Mouse (Mus musculus) layer of hippocampus, adult 2 months (tissue): ENCODE measurements around the gene Sytl2. TPM values are rescaled to one million over a fixed set of nuclear protein-coding genes. Genes with fewer than 3 reads are reported as not detected.
A peak's percentile ranks its signal among the peaks of the same experiment; 100 is the strongest.

Experiments
- DNase-seq, 2 experiments: peaks; one replicate each; pipeline ENCODE4 v3.0.0; 2022; ENCODE audit warnings: low spot score in 2 of 2
- H3K27ac ChIP-seq: fragments of 200-600 bp; 2 replicates; pipeline ENCODE4 v1.8.1; 2022
- H3K4me3 ChIP-seq: fragments of 200-600 bp; 2 replicates; pipeline ENCODE4 v1.8.1; 2022; ENCODE audit warnings: mild to moderate bottlenecking
- CTCF ChIP-seq: fragments of 200-600 bp; conservative IDR thresholded peaks from 2 replicates; pipeline ENCODE4 v1.8.1; 2022; ENCODE audit warnings: antibody characterized with exemption, mild to moderate bottlenecking, moderate library complexity
- long read RNA-seq, 2 experiments: library from polyadenylated mRNA; stranded (forward); transcript quantifications; one replicate each; pipeline ENCODE4 v2.0.0; 2021; ENCODE audit warnings: borderline mapping rate in 2 of 2
- total RNA-seq, 2 experiments: library from RNA; stranded (reverse); gene quantifications; 2 replicates each; pipeline ENCODE4 v1.2.3; 2021

Sytl2 gene
- 10 to 100 TPM; 30.1 to 36.0 TPM for total RNA-seq
- long read RNA-seq, experiment 1, transcript Sytl2-219 (10 exons, 2,266 nt): major isoform, 8 of 14 reads
- long read RNA-seq, experiment 1, partial matches to known transcripts: 1 of 14 reads
- long read RNA-seq, experiment 1, other reads (novel, unspliced or antisense): 4 of 14 reads
- long read RNA-seq, experiment 2, transcript Sytl2-219 (10 exons, 2,266 nt): major isoform, 8 of 16 reads
- long read RNA-seq, experiment 2, partial matches to known transcripts: 3 of 16 reads
- long read RNA-seq, experiment 2, other reads (novel, unspliced or antisense): 2 of 16 reads

DNA sequence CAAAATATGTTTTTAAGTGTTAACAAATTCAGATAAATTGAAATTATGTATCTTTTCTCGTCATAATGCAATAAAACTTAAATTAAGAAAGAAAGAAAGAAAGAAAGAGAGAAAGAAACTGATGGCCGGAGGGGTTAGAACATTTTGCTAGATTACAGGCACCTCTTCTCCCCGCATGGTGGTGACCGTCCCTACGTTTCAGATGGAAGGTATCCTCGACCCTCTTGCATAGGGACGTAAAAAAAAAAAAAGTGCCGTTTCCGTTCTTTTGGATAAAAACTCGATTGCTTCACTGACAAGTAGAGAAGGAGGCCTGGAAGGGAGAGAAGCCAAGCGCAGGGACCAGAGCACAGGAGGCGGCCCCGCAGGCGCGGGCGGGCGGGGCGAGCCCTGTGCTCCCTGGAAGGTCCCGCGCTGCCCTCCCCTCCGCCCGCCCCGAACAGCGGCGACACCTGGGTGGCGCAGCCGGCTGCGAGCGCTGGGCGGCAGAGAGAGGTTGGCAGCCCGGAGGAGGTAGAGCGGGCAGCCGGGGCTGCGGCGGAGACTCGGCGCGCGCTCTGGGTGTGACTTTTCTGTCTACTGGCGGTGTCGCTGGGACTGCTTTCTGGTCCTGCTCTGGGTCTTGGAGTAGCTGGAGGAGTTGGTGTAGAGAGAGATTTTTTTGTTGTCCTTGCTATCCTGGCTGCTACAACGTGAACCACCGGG is at the start of gene Sytl2:
Gene Sytl2, plus strand, starts transcription at position 311 of the 705 bp plus-strand sequence.
- Histone ChIP-seq H3K27ac (peak within 1 kb of the TSS; percentile 62), H3K4me3 (peak within 1 kb of the TSS; percentile 62)
- peak in 1 of 2 experiments; percentile 13 for DNase-seq
- TF ChIP-seq CTCF: no peak; the same call in 1 of the 2 replicates

DNA sequence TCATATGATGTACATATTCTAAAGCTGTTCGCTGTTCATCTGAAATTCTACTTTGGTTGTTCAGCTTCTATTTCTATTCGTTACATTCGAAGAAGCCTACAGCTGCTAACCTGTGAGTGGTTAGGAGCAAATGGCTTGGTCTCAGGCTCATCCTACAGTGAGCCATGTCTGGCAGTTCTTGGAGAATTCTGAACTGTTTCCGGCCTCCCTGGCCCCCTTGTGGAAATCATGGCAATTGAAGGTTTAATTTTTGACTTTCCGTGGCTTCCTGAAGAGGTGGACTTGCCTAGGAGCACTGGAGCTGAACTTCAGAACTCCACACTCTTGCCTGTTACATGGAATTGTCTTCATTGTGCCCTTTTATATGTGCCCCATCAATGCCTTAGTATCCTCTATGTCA is 49.1 kb upstream of the Sytl2 start:
- peak; percentile 69 for TF ChIP-seq CTCF
- Histone ChIP-seq H3K27ac (no peak overlapping the region), H3K4me3 (no peak overlapping the region)
- no peak for DNase-seq

DNA sequence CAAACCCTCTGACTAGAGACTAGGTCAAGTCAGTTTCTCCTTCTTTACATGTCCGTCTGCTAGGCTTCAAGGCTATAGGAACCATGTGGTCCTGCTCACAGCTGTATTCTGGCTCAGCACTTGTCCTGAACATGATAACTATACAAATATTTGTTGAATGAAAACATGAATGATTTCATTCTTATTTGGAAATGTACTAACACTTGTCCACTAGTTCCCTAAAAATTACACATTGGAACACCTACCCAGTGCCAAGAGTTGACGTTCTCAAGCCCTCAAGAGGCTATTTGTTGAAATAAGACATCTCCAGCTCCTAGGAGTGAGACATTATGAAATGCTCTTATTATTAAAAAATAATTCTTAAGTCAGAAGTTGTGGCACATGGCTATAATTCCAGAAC is 43.4 kb upstream of the Sytl2 start:
- H3K27ac ChIP-seq: no peak overlapping the region
- no peak for DNase-seq
- no peak for TF ChIP-seq CTCF
- H3K4me3 ChIP-seq: no peak overlapping the region

DNA sequence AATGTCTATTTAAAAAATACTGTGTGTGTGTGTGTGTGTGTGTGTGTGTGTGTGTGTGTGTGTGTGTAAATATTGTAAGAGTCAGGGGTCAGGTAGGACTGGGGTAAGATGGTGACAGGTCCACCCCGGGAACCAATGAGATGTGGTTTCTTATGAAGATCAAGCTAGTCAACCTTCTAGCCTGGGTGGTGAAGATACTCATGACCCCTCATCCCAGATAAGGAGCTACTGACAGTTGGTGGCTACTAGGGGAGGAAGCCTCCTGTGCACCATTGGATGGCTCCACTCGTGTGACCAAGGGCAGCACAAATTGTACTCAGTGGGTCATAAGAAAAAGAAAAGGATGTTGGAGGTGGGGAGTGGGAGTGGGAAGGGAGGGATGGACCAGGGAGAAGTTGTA is 42.2 kb upstream of the Sytl2 start:
- H3K4me3 ChIP-seq: no peak overlapping the region
- DNase-seq: no peak
- no peak overlapping the region for H3K27ac ChIP-seq
- TF ChIP-seq CTCF: no peak

DNA sequence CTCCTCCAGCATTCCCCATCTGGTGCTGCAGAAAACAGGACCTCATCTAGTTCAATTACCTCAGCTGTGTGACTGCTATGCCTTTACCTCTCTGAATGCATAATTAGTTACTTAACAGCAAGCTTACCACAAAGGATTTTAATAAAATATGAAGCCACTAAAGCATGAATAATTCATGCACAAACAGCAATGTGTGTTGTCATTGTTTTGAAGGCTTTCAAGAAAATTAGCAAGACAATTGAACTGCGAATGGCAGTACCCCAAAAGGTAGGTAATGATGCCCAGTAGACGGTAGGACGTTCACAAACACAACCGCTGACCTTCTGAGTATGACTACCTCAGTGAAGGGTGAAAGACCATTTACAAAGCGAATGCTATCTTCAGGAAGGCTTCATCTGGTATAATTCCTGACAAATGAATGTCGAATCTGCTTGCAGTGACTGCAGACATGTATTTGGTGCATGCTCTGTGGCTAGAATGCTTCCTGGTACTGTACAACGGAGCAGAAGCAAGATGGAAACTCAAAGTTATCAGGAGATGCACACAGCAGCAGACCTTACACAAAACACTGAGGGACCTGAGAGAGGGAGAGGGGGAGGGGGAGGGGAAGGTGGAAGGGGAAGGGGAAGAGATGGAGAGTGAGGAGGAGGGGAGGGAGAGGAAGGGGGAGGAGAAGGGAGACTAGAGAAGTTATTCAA is 40.0 kb upstream of the Sytl2 start:
- Histone ChIP-seq H3K4me3 (no peak overlapping the region), H3K27ac (no peak overlapping the region)
- DNase-seq: no peak
- TF ChIP-seq CTCF: no peak

DNA sequence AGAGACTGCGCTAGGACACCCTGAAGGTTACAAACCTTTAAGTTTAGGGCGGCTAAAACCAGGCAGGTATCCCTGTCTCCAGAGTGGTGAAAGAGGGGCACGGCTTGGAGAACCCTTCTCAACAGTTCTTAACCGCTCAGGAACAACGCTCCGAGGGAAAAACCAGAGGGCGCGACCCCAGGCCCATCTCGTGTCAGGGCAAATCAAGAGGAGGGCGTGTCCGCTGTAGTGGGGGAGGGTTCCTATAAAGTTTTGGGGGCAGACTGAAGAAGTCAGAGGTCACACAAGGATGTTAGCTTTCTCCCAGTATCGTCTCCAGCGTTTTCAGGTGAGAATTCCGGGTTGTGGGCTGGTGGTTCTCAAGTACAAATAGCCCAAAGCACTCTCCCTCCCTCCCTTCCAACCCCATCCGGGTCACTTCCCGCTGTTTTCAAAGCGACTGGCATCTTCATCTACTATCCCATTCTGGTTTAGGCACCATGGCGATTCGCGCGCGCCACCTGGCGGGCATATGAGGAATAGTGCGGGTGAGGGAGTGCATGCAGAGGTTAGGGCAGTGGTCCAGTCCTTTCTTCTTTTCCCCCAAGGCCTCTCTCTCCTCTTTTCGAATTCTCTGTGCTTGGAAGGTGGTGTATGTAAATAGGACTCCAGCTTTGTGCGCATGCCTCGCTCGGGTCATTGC is 36.6 kb upstream of the Sytl2 start, which contains the start of gene Ccdc83:
Gene Ccdc83, minus strand, starts transcription at position 489 of the 682 bp plus-strand sequence.
- DNase-seq: peak; percentile 74 to 79
- no peak within 1 kb of the TSS for H3K27ac ChIP-seq
- TF ChIP-seq CTCF: peak; percentile 99
- peak within 1 kb of the TSS; percentile 47 for H3K4me3 ChIP-seq

DNA sequence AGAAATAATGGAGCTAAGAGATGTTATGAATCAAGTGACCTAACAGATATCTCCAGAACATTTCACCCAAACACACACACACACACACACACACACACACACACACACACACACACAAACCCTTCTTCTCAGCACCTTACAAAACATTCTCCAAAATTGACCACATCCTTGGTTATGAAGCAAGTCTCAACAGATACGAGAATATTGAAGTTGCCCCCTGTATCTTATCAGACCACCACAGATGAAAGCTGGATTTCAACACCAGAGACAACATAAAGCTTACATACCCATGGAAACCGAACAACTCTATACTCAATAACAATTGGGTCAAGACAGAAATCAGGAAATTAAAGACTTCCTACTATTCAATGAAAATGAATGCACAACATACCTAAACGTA is 31.9 kb upstream of the Sytl2 start:
- no peak overlapping the region for H3K27ac ChIP-seq
- TF ChIP-seq CTCF: no peak
- no peak for DNase-seq
- H3K4me3 ChIP-seq: no peak overlapping the region

DNA sequence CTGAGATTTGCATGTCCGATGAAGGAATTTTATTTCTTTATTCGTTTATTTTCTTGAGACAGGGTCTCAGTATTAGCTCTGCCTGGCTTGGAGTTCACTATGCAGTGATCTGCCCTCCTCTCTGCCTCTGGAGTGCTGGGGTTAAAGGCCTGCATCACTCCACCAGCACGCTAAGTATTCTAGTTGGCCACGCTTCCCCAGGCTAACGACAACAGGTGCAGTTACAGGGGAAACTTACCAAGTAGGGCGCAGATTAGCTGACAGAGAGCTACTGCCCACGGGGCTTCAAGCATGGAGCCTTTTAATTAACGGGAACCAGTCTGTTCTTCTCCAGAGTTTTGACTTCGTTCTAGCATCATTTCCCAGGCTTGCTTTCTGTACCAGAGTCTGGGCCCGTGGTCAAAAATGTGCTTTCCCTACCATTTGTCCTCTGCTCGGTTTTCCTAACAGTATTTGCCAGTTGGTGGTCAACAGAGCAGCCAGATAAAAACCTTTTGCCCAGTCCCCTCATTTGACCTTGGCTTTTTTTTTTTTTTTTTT is 27.4 kb upstream of the Sytl2 start:
- TF ChIP-seq CTCF: no peak
- Histone ChIP-seq H3K4me3 (no peak overlapping the region), H3K27ac (no peak overlapping the region)
- no peak for DNase-seq

DNA sequence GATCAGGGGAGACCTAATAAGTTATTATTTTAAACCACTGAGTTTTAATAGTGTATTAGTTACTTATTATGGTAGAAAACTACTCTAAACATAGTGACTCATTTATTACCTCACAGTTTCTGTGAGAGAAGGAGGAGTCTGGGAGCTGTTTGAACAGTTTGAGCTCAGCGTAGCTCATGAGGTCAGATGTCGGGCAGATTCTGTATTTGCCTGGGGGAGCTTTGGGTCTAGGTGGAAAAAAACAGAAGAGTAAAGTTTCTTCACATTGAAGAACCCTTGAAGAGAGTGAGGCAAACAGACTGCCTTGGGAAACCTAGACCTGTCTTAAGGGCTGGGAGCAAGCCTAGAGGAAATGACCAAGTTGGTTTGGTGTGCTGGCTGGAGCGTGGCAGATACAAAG is 24.8 kb upstream of the Sytl2 start:
- no peak for TF ChIP-seq CTCF
- Histone ChIP-seq H3K4me3 (no peak overlapping the region), H3K27ac (no peak overlapping the region)
- no peak for DNase-seq

DNA sequence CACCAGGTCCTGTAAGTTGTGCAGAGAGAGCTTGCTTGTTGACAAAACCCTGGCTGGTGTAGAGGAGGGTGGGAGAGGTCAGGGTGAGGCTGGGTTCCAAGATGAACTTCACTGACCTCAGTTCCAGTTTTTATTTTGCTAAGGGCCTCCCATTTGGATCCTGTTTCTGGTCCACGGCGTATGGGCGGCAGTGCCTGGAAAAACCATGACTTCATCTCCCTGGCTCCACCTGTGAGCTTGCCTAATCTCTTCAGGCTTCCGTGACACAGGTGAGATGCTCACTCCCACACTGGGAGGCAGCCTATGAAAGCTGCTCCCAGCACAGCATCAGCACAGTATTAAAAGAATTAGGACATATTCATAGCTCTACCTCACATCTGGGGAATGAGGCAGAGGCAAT is 24.3 kb upstream of the Sytl2 start:
- Histone ChIP-seq H3K27ac (no peak overlapping the region), H3K4me3 (no peak overlapping the region)
- TF ChIP-seq CTCF: no peak
- DNase-seq: no peak

DNA sequence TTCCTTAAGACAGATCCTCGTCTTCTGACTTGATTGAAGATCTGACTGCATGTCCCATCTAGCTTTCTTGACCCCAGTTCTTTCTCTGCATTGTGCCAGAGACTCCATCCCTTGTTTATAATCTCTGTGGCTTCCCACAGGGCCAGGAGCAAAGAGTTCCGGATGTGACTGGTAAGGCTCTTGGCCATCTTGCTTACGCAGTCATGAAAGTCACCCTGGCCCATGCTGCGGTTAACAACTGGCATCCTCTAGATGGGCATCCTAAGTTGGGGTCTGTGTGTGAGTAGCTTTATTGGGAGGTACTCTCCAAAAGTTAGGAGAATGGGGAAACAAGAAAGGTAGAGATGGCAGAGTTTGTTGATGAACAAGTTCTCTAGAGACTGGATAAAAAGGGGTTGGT is 22.9 kb upstream of the Sytl2 start:
- H3K4me3 ChIP-seq: no peak overlapping the region
- no peak for DNase-seq
- H3K27ac ChIP-seq: no peak overlapping the region
- TF ChIP-seq CTCF: no peak

DNA sequence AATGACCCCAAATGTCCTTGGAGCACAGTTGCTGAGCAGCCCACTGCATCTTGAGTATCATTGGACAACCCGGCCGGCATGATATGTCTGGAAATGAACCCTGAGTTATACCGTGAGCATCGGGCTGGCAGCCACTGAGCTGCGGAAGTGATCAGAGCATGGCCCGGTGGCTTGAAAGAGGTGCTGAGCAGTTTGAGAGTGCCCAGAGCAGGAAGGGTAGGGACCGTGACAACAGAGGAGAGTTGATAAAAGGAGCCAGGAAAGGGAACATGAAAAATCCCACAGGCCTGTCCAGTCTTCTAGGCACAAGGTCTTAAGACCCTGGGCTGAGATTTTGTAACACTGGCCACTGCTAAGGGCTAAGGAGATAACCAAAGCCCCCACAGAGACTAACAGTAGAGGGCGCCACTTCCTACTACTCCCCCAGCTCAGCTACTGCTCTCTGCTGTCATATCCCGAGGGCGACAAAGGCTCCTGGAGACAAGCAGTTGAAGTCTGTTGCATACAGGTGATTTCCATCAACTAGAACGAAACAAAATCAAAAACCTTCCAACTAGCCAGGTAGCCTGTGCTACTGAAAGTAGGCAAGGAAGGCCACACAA is 21.7 kb upstream of the Sytl2 start:
- peak in 1 of 2 experiments; percentile 32 for DNase-seq
- TF ChIP-seq CTCF: peak; percentile 73
- no peak overlapping the region for H3K4me3 ChIP-seq
- no peak overlapping the region for H3K27ac ChIP-seq

DNA sequence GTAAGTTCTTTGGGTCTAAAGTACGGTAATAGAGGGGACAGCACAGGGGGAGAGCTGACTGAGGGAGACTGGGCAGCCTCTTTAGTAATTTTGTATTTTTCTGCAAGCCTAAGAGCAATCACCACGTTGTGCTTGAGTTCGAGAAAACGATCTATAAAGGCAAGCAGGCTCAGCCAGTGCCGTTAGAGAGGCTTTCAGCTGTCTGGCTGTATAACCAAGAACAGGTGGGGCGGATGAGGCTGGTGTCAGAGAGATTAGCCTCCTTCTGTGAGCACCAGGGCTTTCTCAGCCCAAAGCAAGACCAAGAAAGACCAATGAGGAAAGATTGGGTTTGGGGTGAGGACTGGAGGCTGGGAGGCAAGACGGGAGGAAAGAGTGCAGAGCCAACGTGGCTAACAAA is 21.2 kb upstream of the Sytl2 start:
- no peak for DNase-seq
- TF ChIP-seq CTCF: no peak
- Histone ChIP-seq H3K27ac (no peak overlapping the region), H3K4me3 (no peak overlapping the region)
